Mouse (Mus musculus) cortical plate, adult 2 months (tissue): ENCODE data around the gene Ms4a6c.
"Not testable (repeated sequence)": the region's sequence is repeated elsewhere in the genome, so short reads cannot be mapped to it uniquely, and the experiment has no call there.

Source experiments
- CTCF ChIP-seq: fragments of 200-500 bp; IDR thresholded peaks from 2 replicates; pipeline ENCODE4 v1.5.1; 2011; ENCODE audit warnings: mild to moderate bottlenecking, control low read depth, low read length; ENCODE audit not compliant: insufficient read depth; ENCODE audit errors: extremely low read depth
- POLR2A ChIP-seq: fragments of 200-500 bp; IDR thresholded peaks from 2 replicates; pipeline ENCODE4 v1.6.1; 2011; ENCODE audit warnings: mild to moderate bottlenecking, low read length, control low read depth; ENCODE audit not compliant: insufficient read depth; ENCODE audit errors: extremely low read depth

DNA sequence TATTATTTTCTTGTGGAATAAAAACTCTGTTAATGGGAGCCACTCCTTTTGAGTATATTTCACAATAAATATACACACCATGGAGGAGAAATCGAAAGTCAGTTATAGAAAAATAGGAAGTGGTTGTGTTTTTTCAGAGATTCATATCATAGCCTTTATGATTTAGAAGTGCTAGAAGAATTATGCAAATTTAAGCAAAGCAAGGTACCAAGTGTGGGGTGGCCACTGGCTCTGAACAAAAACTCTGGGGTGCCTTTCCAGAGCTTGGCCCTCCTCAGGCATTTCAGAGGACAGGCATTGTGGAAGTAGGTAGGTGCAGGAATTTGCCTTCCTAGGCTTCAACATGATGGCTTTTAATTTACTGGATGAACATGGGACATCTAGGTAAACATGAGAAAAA, 28.1 kb downstream of the Ms4a6c start:
- TF ChIP-seq CTCF, POLR2A: not testable (repeated sequence)
